Mouse (Mus musculus) ES-E14 (cell line): ENCODE results near the gene Ccr9.

Experiments used
- ZC3H11A ChIP-seq: IDR thresholded peaks from 2 replicates; pipeline ENCODE4 v1.6.1; 2012; ENCODE audit warnings: low read depth, mild to moderate bottlenecking, inconsistent platforms, low read length, borderline replicate concordance
- ZNF384 ChIP-seq: IDR thresholded peaks from 2 replicates; pipeline ENCODE4 v1.6.1; 2012; ENCODE audit warnings: low read depth, low read length, inconsistent platforms

- TF ChIP-seq ZC3H11A, result no peak
- TF ChIP-seq ZNF384, result no peak
Observed at GRCm38 (mm10) chr9:123678327-123679105, at the start of gene Ccr9, which contains the start of gene Slc6a20a.
